8 mouse cellular contexts compared by ENCODE assay signal in genomic region chrX:43430581-43430980, GRCm38 (mm10). TPM values are rescaled to one million over a fixed set of nuclear protein-coding genes. Genes with fewer than 3 reads are reported as not detected.
DNase-seq lines count a peak whose midpoint lies in the region; ATAC-seq and TF ChIP-seq lines count a peak whose summit lies in the region.

No protein-coding gene starts in this region.

- peaks cover 16% of the 10 kb centered on the region for H3K27me3 ChIP-seq in lung, embryonic 15.5 days
- H3K27me3 ChIP-seq in embryonic facial prominence, embryonic 12.5 days: no peaks in the 10 kb centered on the region
- peaks cover 16% of the 10 kb centered on the region for H3K27me3 ChIP-seq in intestine, embryonic 14.5 days (replicated peaks; ENCODE audit: control insufficient read depth, insufficient read depth, low read length)

- H3K4me2 ChIP-seq in lung, embryonic 15.5 days: peak overlapping the region; percentile 58
- H3K4me2 ChIP-seq in embryonic facial prominence, embryonic 12.5 days (replicated peaks): peak overlapping the region; percentile 55
- peak overlapping the region; percentile 60 for H3K4me2 ChIP-seq in intestine, embryonic 14.5 days (ENCODE audit: low read length)

- no peak for TF ChIP-seq CTCF in olfactory bulb, adult 2 months (IDR thresholded peaks at IDR 0.05; ENCODE audit: insufficient read depth, low read depth, low read length)

- H3K4me3 ChIP-seq in lung, embryonic 15.5 days: peak overlapping the region; percentile 27; the same call in 1 of the 2 replicates
- H3K4me3 ChIP-seq in embryonic facial prominence, embryonic 12.5 days: peak overlapping the region; percentile 35
- peak overlapping the region; percentile 36 for H3K4me3 ChIP-seq in intestine, embryonic 14.5 days (ENCODE audit: low read depth, low read length)
- peak overlapping the region; percentile 57 for H3K4me3 ChIP-seq in olfactory bulb, adult 2 months (ENCODE audit: insufficient read depth, low read depth, low read length)

- H3K27ac ChIP-seq in lung, embryonic 15.5 days: no peak overlapping the region
- no peak overlapping the region for H3K27ac ChIP-seq in embryonic facial prominence, embryonic 12.5 days
- no peak overlapping the region for H3K27ac ChIP-seq in intestine, embryonic 14.5 days (ENCODE audit: low read depth)
- no peak overlapping the region for H3K27ac ChIP-seq in olfactory bulb, adult 2 months (ENCODE audit: insufficient read depth, low read depth, low read length)

- no peaks in the 10 kb centered on the region for H3K36me3 ChIP-seq in lung, embryonic 15.5 days
- no peaks in the 10 kb centered on the region for H3K36me3 ChIP-seq in embryonic facial prominence, embryonic 12.5 days
- no peaks in the 10 kb centered on the region for H3K36me3 ChIP-seq in intestine, embryonic 14.5 days (ENCODE audit: control insufficient read depth, insufficient read depth, low read length)

- no peak for TF ChIP-seq POLR2A in olfactory bulb, adult 2 months (IDR thresholded peaks at IDR 0.05; ENCODE audit: insufficient read depth, low read depth, low read length)

- no peak overlapping the region for H3K9ac ChIP-seq in lung, embryonic 15.5 days
- H3K9ac ChIP-seq in embryonic facial prominence, embryonic 12.5 days: no peak overlapping the region
- no peak overlapping the region for H3K9ac ChIP-seq in intestine, embryonic 14.5 days (ENCODE audit: low read length)

- H3K4me1 ChIP-seq in lung, embryonic 15.5 days: no peaks in the 10 kb centered on the region
- no peaks in the 10 kb centered on the region for H3K4me1 ChIP-seq in embryonic facial prominence, embryonic 12.5 days
- no peaks in the 10 kb centered on the region for H3K4me1 ChIP-seq in intestine, embryonic 14.5 days (replicated peaks; ENCODE audit: control insufficient read depth, insufficient read depth, low read length)
- peaks cover 2% of the 10 kb centered on the region; the same call in 1 of the 2 replicates for H3K4me1 ChIP-seq in olfactory bulb, adult 2 months (ENCODE audit: control insufficient read depth, insufficient read depth, low read length)

- no peak for DNase-seq in lung, postnatal 25 days (ENCODE audit: low spot score)
- peak; percentile 51 for DNase-seq in intestine, embryonic 14.5 days (ENCODE audit: low spot score)
- DNase-seq in adrenal gland, postnatal 14 days: no peak
- no peak for DNase-seq in adrenal gland, postnatal 25 days
- DNase-seq in MN1 (ENCODE audit: low spot score): no peak

- 6% methylated on average over 11 of the region's 11 CpGs for WGBS in lung, embryonic 15.5 days
- WGBS in embryonic facial prominence, embryonic 12.5 days: 16% methylated on average over 11 of the region's 11 CpGs
- 11% methylated on average over 11 of the region's 11 CpGs for WGBS in intestine, embryonic 14.5 days
- WGBS in olfactory bulb, adult 2 months: 14% methylated on average over 11 of the region's 11 CpGs

- no peaks in the 10 kb centered on the region for H3K9me3 ChIP-seq in lung, embryonic 15.5 days
- H3K9me3 ChIP-seq in embryonic facial prominence, embryonic 12.5 days: no peaks in the 10 kb centered on the region
- H3K9me3 ChIP-seq in intestine, embryonic 14.5 days (ENCODE audit: control insufficient read depth, low read length): no peaks in the 10 kb centered on the region

- no peak for ATAC-seq in lung, embryonic 15.5 days (ENCODE audit: borderline replicate concordance, extremely low read depth, low FRiP score, low TSS enrichment)
- no peak for ATAC-seq in embryonic facial prominence, embryonic 12.5 days (ENCODE audit: insufficient number of reproducible peaks, insufficient read depth, low FRiP score, low TSS enrichment)
- ATAC-seq in intestine, embryonic 14.5 days (replicated peaks; ENCODE audit: low FRiP score, low TSS enrichment, low read depth): no peak

RNA-seq across cellular contexts. Expression of gene Tenm1, which starts 1.7 kb away (rescaled TPM):
- polyA plus RNA-seq in lung, embryonic 15.5 days (2015; fragmentation: Nextera tagmentation; extraction: Ambion mirVana): 0.06 TPM in 1 of 2 replicates, not detected in the other
- polyA plus RNA-seq in embryonic facial prominence, embryonic 12.5 days (2016; fragmentation: Nextera tagmentation; extraction: Ambion mirVana): 1.2 and 1.3 TPM in 2 replicates
- polyA plus RNA-seq in intestine, embryonic 14.5 days (2014; fragmentation: Nextera tagmentation; extraction: Ambion mirVana): 0.75 and 1.1 TPM in 2 replicates
- not detected in 2 replicates for polyA plus RNA-seq in olfactory bulb, adult 2 months (2012; ENCODE audit: insufficient read depth, insufficient read length, low replicate concordance, missing spikeins)
- total RNA-seq in adrenal gland, postnatal 14 days (2021): 0.26 and 0.56 TPM in 2 replicates
- total RNA-seq in adrenal gland, postnatal 25 days (2021): 0.09 TPM in 1 of 2 replicates, not detected in the other
